Mouse (Mus musculus) heart, adult 9 months (tissue): Measurements from ENCODE around the gene Rab14.
A peak's percentile ranks its signal among the peaks of the same experiment; 100 is the strongest.

Experiments used
- DNase-seq, 2 experiments: peaks; one replicate each; pipeline ENCODE4 v3.0.0; 2022; ENCODE audit warnings: low spot score in 2 of 2

Rab14 gene

DNA sequence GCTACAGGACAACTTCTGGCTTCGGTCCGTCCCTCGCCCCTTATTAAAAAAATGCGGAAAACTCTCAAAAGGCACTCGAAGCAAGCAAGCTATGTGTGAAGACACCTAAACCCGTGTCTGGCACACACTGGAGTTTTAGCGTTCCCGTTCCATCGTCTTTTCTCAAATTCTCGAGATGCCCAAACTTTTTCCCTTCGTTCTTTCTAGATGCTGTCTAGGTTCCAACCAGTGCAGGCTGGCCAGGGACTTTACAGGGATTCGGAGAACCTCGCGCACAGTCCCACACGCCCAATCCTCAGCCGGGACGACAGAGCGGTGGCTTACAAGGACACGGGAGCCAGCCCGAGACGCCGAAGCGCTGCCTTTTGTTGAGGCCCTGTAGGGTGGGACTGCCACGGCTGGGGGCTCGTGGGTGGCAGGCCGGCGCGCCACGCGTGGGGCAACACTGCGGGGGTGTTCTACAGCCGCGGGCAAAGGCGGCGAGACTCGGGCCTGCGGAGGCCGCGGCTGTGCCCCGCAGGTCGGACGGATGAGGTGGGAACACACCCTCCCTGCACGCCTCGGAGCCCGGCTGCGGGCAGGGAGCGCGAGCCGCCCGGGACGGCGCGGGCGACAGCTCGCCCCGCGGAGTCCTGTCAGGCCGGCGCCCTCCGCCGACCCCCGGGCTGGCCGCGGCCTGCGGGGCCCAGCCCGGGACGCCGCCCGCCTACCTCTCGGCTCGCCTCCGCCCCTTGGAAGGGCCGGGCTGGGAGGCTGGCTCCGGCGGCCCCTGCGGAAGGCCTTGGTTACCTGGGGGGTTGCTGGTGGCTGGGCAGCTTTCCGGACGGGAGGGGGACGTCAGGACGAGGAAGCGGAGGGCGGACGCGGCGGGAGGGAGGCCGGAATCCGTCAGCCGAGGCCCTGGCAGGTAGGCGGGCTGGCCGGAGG is 686 bp downstream of the Rab14 start:
- DNase-seq = peak in 1 of 2 experiments; percentile 35

DNA sequence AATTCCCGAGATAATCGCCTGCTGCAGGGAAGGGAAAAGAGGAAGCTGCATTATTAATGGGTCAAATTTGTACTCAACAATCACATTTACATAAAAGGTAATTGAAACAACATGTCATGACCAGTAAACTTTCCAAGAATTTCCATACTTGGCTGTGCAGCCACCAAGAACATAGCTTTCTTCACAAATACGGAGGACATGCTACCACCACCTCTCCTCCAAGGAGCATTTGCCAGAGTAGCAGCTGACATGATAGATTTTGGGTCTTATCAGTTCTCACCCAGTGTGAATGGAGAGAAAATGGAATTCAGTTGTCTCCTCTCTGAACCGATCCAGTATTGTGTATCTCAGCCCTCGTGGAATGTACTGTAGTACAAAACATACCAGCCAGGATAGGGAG is 1.4 kb downstream of the Rab14 start:
- DNase-seq = no peak

- peak in 1 of 2 experiments; percentile 44 for DNase-seq
Observed at GRCm38 (mm10) chr2:35195626-35196544, 5.0 kb downstream of the Rab14 start.

DNA sequence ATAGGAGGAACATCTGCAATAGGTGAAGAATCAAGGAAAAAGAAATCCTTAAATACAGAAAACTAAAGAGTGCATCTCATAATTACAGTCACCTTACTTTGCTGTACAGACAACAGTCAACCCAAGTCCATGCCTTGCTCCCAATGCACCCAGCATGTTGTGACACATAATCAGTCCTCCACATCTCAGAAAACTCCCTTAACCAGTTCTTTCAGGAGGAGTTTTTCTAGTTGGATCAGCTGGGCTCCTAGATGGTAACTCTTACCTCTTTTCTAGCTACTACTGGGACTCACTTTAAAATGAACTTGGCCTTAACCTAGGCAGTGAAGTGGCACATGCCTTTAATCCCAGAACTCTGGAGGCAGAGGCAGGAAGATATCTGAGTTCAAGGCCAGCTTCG is 6.9 kb downstream of the Rab14 start:
- no peak for DNase-seq

DNA sequence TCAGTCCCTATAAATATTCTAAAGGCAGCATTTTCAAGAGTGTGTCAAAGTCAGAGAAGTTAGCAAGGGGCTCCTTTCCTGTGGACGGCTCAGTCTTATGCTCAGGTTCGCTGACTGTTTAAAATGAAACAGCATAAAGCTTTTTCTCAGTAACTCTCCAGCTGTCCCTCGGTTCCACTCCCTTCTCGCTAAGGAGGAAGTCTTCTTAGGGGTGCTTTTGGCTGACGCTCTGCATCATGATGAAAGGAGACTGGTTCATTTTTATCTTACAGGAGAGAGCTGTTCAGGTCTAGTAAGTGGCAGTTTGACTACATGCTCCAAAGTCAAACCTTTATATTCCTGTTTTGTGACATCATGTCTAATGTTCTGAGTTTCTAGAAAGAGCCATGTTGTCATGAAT is 12.0 kb downstream of the Rab14 start:
- no peak for DNase-seq

- no peak for DNase-seq
Observed at GRCm38 (mm10) chr2:35183115-35183673, 17.7 kb downstream of the Rab14 start.

- DNase-seq = no peak
Observed at GRCm38 (mm10) chr2:35178153-35178552, 22.8 kb downstream of the Rab14 start.

DNA sequence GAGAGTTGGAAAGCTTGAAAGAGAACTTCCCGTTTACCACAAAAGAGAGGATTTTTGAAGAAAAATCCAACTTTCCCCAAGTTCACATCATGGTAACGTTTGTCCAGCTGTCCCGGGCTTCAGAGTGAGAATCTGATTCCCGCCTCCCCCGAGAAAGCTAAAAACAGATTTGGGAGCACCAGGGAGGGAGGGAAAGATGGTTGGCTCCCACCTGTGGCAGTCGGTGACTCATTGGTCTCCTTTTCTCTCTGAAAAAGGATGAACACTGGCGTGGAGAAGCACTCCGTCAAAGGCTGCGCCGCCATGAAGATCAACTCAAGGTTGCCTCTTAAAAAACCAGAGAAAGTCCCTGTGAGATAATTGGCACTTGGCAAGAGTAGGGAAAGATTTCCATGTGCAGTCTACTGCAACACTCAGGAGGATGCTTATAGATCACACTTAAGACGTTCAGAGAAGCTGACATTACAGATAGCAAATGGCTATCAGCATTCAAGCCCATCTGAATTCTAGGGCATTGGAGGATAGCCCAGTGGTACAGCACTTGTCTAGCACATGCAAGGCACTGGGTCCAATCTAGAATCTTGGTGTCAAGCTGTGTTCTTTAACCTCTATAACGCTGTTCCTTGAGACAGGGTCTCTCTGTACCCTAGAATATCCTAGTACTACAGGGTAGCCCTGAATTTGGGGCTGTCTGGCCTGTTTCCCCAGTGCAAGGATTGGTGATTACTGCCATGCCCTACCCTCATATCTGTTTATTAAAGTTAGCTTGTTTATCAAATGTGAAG is 25.4 kb downstream of the Rab14 start:
- no peak for DNase-seq

DNA sequence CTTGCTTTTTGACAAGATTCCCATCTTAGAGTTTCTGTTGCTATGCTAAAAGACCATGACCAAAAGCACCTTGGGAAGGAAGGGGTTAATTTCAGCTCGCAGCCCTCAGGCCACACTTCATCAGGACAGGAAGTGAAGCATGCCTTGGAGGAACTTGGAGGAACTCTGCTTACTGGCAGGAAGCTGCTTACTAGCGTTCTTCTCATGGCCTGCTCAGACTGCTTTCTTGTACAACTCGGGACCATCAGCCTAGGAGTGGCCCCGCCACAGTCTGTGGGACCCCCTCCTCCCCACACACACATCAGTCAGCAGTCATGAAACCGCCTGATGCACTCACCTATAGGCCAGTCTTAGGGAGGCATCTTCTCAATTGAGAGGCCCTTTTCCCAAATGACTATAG is 26.8 kb downstream of the Rab14 start:
- DNase-seq = no peak

DNA sequence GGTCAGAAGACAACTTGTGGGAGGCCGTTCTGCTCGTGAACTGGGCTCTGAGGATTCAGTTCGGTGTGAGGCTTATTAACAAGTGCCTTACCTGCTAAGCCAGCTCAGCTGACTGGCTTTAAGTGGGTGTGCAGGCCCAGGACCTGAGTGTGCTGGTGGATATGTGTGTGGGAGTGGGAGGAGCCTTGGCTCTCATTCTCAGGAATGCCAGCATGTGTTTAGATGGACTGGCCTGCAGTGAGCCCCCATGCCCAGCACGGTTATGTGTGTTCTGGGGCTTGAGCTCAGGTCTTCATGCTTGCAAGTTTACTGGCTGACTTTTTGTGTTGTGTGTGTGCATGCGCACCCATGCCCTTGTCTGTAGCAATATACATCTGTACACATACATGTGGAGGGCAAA is 27.3 kb downstream of the Rab14 start:
- no peak for DNase-seq

GRCm38 (mm10) chr2:35172246-35172645 is 28.7 kb downstream of the Rab14 start:
- no peak for DNase-seq

GRCm38 (mm10) chr2:35171341-35171861 is 29.5 kb downstream of the Rab14 start:
- DNase-seq = peak; percentile 50 to 69

DNA sequence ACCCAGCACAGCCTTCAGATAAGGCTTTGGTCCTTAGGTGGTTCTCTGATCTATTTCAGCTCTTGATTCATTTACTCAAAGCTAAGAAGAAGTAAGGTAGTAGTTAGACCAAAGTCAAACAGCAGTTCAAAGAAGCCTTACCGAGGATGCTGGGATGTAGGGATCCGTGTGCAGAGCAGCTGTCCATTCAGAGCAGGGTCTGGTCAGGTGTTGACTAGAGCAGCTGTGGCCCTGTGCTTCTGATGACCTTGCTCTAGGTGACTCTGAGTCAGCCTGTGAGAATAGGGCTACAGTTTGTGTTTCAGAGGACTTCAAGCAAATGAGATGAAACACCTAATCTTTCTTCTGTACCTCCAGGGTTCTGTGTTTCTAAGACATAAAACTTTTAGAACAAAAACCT is 31.5 kb downstream of the Rab14 start:
- no peak for DNase-seq

GRCm38 (mm10) chr2:35166816-35167215 is 34.1 kb downstream of the Rab14 start:
- no peak for DNase-seq

DNA sequence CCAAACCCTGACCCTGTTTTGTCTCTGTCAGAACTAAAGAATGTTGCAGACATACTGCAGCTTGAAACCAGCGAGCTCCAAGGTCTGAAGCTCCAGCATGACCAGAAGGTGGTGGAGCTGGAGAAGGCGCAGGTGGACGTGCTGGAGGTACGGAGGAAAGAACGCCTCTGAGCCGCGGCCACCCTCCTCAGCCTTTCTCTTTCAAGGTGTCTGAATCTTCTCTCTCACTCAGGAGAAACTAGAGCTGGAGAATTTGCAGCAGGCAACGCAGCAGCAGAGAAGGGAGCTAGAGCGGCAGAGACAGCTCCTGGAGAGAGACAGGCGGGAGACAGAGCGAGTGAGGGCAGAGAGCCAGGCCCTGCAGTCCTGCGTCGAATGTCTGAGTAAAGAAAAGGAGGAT is 35.5 kb downstream of the Rab14 start:
- DNase-seq = no peak

- DNase-seq = no peak
Observed at GRCm38 (mm10) chr2:35163396-35163795, 37.5 kb downstream of the Rab14 start.

- peak; percentile 40 to 53 for DNase-seq
Observed at GRCm38 (mm10) chr2:35161846-35162488, 39.0 kb downstream of the Rab14 start.

DNA sequence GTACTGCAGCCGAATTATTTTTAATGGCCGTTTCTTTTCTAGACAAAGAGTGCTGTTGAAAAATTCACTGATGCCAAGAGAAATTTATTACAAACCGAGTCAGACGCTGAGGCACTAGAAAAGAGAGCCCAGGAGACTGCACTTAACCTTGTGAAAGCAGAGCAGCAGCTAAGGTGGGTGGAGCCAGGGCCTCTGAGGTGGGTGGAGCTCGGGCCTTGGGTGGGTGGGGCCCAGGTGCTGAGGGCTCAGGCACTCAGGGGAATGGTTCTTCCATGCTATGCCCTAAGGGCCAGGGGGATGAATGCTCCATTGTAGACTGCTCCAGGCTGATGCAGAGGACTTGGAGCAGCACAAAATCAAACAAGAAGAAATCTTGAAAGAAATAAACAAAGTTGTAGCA is 40.7 kb downstream of the Rab14 start:
- DNase-seq = no peak

- no peak for DNase-seq
Observed at GRCm38 (mm10) chr2:35158358-35158757, 42.6 kb downstream of the Rab14 start.

GRCm38 (mm10) chr2:35157836-35158235 is 43.1 kb downstream of the Rab14 start:
- no peak for DNase-seq

DNA sequence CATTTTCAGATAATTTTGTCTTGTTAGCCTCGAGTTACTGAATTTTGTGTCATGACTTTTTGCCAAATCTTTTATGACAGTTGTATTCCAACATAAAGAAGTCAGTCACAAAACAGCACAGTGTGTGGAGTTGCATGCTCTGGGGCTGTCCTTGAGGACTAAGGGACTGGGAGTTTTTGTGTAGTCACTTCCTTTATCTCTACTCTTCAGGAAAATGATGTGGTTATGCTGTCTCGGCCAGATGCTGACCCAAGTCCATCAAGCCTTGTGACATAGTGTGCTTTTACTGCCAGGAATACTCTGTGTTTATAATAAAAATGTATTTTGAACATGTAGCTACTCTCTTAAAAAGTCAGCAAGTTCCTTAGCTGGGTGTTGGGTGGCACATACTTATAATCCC is 43.9 kb downstream of the Rab14 start:
- no peak for DNase-seq
